16 mouse cellular contexts compared by ENCODE assay signal in the genomic region with DNA sequence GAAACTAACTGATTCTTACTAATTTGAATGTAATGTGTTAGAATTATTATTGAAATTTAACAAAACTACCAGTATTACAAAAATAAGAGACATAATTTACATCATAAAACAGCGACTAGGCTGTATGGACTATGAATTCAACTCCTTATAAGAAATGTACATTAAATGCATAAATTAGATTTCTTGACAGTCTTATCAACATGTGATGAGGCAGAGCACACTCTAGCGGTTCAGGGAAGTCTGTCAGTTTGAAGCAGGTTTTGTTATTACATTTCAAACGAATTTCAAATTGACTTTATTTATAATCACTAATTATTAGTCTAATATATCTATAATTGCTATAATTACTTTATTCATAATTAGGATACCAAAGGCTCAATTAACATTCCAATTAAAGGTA.
"Had no signal": no experiment of that assay in that cellular context is flagged by ENCODE, and none has a peak within 500 bp of the region (broad histone marks: within the 10 kb centered on the region; RNA-seq: fewer than 3 reads in every experiment).

No protein-coding gene starts in this region.

- H3K9ac ChIP-seq: lung, embryonic 14.5 days; midbrain, embryonic 13.5 days; midbrain, embryonic 15.5 days; neural tube, embryonic 13.5 days; neural tube, embryonic 15.5 days had no signal

- H3K4me1 ChIP-seq: midbrain, embryonic 10.5 days; midbrain, embryonic 13.5 days; midbrain, embryonic 15.5 days; neural tube, embryonic 13.5 days; neural tube, embryonic 15.5 days had no signal

- H3K9me3 ChIP-seq: midbrain, embryonic 10.5 days; midbrain, embryonic 13.5 days; midbrain, embryonic 15.5 days; neural tube, embryonic 13.5 days; neural tube, embryonic 15.5 days had no signal

- H3K36me3 ChIP-seq: midbrain, embryonic 10.5 days; midbrain, embryonic 13.5 days; midbrain, embryonic 15.5 days; neural tube, embryonic 13.5 days; neural tube, embryonic 15.5 days had no signal

- ATAC-seq: midbrain, embryonic 13.5 days; midbrain, embryonic 15.5 days had no signal

- H3K4me3 ChIP-seq: midbrain, embryonic 10.5 days; midbrain, embryonic 13.5 days; midbrain, embryonic 15.5 days; myocyte; neural tube, embryonic 13.5 days; neural tube, embryonic 15.5 days had no signal

- H3K27ac ChIP-seq: midbrain, embryonic 10.5 days; midbrain, embryonic 13.5 days; midbrain, embryonic 15.5 days; neural tube, embryonic 13.5 days; neural tube, embryonic 15.5 days had no signal

- H3K27me3 ChIP-seq: midbrain, embryonic 13.5 days; midbrain, embryonic 15.5 days; neural tube, embryonic 13.5 days; neural tube, embryonic 15.5 days had no signal

- DNase-seq: lung, adult 18-20 months; lung, embryonic 14.5 days; lung, postnatal 10 days; lung, postnatal 4 days; right cerebral cortex, postnatal 25 days; right cerebral cortex, postnatal 4 days; spleen, adult 18-20 months; thymus, adult 18-20 months; thymus, postnatal 14 days; thymus, postnatal 36 days had no signal

- H3K4me2 ChIP-seq: lung, embryonic 14.5 days; midbrain, embryonic 13.5 days; midbrain, embryonic 15.5 days; neural tube, embryonic 13.5 days; neural tube, embryonic 15.5 days had no signal
